Mouse (Mus musculus) liver (tissue): Measurements from ENCODE around the gene Nanos2.

Experiments
- DNase-seq: peaks from one replicate; pipeline ENCODE4 v3.0.0-alpha.2; 2020; ENCODE audit warnings: mixed read lengths

Gene Nanos2

DNA sequence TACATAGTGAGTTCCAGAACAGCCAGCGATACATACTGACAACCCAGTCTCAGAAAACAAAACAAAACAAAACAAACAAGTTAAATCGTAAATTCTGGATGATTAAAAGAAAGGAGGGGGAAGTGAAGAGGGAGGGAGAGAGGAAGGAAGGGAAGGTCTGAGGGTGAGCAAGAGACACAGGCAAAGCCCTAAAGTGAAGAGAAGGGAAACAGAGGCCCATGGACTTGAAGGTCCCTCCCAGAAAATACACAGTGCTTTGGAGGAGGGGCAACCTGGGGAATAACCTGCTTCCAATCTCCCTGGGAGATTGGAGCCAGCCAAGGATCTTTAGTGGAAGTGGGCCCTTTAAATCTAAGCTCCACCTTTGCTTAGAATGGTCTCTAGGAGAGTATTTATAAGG is at the start of gene Nanos2:
Gene Nanos2, plus strand, starts transcription at position 301 of the 400 bp plus-strand sequence.
- DNase-seq = no peak

DNA sequence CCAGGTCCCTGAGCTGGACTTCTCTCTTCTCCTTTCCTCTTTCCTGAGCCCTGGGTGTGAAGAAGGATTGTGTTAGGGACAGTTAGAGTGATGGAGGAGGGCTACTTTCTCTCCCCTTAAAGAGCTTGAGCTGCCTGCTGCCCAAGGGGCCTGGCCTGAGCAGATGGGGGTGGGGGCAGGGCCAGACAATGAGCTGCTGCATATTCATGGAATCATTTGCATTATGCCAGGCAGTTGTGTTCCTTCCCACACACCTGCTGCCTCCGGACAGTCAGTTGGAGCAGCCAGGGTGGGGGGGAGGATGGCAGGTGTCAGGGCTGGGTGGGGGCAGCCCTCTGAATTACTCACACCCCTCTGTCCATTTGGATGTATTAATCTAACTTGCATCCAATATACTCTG is 44.8 kb upstream of the Nanos2 start:
- DNase-seq = no peak

- DNase-seq = no peak
Measured at GRCm38 (mm10) chr7:18942815-18943214, 44.4 kb upstream of the Nanos2 start.

- no peak for DNase-seq
Measured at GRCm38 (mm10) chr7:18948151-18948550, 39.0 kb upstream of the Nanos2 start.

DNA sequence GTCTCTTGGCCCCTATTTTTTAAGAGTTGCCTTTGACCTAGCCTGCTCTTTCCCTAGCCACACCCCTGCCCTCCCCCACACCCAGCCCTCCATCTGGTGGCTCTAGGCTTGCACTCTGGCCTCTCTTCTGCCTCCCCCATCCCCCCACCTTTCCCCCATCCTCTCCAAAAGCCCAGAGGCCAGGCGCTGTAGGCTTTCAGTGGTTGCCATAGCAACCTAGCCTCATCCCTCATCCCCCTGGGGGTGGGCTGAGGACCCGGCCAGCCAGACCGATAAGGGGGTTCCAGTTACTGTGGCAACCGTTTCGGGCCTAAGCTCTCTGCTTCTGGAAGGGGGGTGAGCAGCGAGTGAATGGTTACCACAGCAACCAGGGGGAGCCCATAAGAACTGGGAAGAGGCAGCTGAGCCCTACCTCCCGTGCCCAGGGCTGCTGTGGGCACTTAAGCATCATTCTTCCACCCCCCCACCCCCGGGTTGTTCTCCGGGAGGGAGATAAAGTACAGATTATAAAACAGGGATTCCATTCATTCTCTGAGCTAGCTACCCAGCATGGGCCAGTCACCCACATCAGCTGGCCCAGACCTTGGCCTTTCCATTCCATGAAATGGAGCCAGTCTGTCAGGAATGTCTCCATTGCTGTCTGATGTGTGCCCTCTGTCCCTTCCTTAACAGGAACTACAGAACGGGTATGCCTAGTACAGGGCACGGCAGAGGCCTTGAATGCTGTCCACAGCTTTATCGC is 37.2 kb upstream of the Nanos2 start:
- no peak for DNase-seq

DNA sequence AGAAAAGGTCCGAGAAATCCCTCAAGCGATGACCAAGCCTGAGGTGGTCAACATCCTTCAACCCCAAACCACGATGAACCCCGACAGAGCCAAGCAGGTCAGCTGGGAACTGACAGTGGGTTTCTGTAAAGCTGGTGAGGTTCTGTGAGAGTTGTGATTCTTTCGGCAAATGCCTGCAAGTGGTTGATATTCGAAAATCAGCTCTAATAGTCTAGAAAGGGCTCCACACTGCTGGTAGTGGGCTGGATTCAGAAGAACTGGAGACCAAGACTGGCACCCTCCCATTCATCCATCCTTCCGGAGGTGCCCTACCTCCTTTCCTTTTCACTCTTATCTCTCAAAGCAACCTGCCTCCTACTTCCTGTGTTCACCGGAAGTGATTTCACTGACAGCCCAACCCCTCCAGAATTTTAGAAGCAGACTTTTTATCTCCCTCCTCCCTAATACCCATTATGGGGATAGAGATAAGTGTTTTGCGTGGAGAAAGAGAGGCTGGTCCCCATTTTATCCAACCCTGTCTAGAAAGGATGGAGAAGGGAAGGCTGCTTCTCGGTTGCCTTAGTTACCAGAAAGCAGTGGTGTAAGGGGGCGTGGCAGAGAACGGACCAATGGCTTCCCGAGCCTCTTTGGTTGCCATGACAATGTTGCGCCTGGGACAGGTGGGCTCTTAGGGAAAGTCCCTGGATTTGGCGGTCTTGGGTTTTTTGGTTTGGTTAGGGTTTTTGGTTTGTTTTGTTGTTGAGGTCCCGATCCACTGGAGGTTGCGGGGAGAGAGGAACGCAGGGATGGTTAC is 36.5 kb upstream of the Nanos2 start:
- no peak for DNase-seq

DNA sequence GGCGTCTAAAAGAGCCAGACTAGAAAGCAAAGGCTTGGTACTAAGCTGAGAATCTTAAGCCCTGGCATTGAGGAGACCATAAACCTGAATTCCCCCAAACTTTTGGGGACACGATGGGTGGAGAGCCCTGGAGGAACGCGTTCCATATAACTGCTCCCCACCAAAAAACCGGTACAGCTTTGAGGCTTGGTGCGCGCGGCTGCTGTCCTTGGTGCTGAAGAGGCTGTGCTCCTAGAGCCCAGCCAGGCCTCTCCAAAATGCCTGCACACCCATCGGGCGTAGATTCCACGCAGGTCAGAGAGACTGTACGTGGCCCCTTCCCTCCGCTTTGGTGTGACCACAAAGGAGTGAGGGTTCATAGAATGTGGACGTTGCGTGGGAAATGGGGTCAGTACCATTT is 35.8 kb upstream of the Nanos2 start:
- peak; percentile 56 for DNase-seq

DNA sequence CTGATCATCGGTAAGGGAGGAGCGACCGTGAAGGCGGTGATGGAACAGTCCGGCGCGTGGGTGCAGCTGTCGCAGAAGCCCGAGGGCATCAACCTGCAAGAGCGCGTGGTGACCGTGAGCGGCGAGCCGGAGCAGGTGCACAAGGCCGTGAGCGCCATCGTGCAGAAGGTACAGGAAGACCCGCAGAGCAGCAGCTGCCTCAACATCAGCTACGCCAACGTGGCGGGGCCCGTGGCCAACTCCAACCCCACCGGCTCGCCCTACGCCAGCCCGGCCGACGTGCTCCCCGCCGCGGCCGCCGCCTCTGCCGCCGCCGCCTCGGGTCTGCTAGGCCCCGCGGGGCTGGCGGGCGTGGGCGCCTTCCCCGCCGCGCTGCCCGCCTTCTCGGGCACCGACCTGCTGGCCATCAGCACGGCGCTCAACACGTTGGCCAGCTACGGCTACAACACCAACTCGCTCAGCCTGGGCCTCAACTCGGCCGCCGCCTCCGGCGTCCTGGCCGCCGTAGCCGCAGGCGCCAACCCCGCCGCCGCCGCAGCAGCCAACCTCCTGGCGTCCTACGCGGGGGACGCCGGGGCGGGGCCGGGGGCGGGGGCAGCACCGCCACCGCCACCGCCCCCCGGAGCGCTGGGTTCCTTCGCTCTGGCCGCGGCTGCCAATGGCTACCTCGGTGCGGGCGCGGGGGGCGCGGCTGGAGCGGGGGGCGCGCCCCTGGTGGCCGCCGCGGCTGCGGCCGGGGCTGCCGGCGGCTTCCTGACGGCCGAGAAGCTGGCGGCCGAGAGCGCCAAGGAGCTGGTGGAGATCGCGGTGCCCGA is 29.4 kb upstream of the Nanos2 start:
- peak; percentile 48 for DNase-seq

DNA sequence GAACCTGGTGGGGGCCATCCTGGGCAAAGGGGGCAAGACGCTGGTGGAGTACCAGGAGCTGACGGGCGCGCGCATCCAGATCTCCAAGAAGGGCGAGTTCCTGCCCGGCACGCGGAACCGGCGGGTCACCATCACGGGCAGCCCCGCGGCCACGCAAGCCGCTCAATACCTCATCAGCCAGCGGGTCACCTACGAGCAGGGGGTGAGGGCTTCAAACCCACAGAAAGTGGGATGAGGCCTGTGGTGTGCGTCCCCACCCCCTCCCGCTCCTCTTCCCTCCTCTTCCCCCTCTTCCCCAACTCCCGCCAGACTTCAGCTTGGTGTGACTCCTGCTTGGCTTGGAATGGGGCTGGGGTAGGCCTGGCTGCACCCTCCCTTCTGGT is 28.8 kb upstream of the Nanos2 start:
- DNase-seq = no peak

DNA sequence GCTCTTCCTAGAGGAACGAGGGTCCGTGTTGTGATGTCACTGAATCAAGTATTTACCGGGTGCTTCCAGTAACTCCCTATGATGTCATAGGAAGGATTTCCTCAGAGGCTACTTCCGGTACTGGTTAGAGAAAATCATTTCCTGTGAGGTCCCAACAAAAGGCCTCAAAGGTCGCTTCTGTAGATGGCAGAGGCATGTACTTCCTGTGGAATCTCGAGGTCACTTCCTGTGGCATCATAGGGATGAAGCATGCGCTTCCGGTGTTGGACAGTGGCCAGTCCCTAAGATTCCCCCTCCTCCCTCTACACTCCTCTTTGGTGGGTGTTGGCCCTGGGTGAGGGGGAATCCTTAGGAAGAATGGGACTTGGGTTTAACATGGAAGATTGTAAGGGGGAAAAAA is 27.8 kb upstream of the Nanos2 start:
- DNase-seq = no peak

DNA sequence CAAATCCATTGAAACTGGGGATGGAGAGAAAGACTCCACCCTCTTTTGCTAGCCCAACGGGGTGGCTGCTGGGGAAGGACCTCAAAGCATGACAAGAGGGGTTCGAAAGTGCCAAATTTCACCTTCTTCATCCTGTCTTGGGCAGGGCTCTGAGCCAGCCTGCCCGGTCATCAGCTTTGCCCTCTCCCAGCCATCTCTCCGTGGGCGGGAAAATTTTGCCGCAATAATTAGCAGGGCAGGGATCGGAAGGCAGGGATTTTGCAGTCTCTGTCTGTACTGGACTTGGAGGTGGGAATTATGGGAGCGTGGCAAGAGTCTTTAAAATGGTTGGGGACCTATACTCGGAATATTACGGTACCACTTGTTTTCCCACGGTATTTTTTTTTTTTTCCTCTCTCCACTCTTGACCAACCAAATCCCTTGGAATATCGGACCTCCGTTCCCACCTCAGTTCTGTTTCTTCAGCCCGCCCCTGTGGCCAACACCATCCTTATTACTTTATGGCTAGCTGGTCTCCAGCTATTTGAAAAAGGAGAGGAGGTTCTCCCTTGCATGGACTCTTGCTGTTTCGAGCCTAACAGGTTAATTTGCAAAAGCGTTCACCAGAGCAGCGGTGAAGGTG is 24.9 kb upstream of the Nanos2 start:
- no peak for DNase-seq

DNA sequence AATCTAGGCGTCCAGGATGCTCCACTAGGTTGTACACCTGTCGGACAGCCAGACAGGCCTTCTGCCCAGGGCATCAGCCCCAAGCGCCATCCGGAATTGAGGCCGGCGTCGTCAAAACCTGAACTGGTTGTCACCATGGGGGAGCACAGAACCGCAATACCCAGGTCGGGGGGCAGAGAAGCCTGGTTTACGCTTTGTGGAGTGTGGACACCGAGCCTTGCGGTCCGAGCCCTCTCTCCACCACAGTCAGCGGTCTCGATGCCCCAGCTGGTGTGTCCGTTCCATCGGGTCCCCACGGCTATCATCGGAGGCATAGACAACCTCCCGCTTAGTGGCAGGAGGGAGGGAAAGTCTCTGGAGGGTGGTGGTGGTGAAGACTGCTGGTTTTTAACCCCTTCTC is 24.4 kb upstream of the Nanos2 start:
- no peak for DNase-seq

- no peak for DNase-seq
Measured at GRCm38 (mm10) chr7:18963294-18963843, 23.8 kb upstream of the Nanos2 start.

DNA sequence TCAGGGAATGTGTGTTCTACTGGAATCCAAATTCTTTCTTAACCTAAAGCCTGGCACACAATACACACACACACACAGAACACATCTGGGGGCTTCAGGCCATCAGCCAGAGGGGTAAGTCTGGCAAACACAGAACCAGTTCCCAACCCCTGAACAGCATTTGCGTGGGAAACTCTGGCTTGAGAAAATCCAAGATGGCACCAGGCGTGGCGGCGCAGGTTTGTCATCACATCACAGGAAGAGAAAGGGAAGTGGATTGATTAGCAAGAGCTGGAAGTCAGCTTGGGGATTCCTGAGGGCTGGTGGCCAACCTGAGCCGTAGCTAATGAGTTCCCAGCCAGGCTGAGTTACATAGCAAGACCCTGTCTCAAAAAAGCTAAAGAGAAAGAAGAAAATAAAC is 21.9 kb upstream of the Nanos2 start:
- DNase-seq = no peak

GRCm38 (mm10) chr7:18967603-18968002 is 19.6 kb upstream of the Nanos2 start:
- DNase-seq = no peak

DNA sequence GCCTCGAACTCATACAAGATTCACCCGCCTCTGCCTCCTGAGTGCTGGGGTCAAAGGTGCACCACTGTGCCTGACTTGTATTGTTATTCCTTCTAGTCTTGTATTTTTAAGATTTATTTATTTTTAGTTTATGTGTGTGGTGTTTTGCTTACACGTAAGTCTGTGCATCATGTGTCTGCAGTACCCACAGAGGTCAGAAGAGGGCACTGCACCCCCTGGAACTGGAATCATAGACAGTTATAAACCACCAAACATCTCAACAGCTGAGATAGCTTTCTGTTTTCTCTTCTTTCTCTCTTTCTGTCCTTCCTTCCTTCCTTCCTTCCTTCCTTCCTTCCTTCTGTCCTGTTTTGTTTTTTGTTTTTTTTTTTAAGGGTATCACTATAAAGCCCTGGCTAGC is 16.2 kb upstream of the Nanos2 start:
- DNase-seq = no peak

DNA sequence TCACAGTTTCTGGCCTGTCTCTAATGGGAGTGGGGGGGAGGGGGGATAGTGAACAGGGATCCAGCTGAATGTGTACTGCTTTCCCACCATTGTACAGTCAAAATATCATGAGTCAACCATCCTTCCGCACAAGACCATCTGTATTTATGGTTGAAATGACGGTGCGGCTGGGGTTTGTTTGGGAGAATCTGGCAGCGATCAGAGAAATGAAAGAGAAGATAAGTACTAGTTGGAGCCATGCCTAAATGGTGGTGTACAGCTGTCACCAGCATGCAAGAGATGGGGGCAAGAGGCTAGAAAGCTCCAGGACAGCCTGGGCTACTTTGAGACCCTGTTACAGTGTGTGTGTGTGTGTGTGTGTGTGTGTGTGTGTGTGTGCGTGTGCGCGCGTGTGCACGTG is 8.8 kb upstream of the Nanos2 start:
- no peak for DNase-seq

- DNase-seq = no peak
Measured at GRCm38 (mm10) chr7:18986503-18986902, 697 bp upstream of the Nanos2 start.

DNA sequence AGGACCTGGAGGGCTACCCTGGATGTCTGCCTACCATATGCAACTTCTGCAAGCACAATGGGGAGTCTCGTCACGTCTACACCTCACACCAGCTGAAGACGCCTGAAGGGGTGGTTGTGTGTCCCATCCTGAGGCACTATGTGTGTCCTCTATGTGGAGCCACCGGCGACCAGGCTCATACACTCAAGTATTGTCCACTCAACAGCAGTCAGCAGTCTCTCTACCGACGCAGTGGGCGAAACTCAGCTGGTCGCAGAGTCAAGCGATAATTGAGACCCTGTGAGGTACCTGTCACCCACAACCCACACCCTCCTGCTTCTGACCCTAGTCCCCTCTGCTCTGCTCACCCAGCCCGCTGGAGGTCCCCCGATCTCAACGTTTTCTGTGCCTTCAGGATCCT is 547 bp downstream of the Nanos2 start:
- DNase-seq = no peak

- no peak for DNase-seq
Measured at GRCm38 (mm10) chr7:18988780-18989179, 1.6 kb downstream of the Nanos2 start.

DNA sequence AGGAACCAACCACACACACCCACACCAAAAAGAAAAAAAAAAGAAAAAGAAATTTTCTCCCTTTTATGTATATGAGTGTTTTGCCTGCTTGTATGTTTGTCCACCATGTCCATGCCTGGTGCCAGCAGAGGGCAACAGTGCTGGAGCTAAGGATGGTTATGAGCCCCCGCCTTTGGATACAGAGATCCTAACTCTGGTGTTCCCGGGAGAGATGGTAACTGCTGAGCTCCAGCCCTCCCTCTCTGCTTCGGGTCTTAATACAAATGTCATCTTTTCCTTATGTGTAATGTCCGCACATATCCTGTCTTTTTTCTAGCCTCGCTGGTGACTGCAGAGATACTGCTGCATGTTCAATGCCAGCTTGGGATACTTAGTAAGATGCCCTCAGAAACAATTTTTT is 2.8 kb downstream of the Nanos2 start:
- no peak for DNase-seq

- peak; percentile 97 for DNase-seq
Measured at GRCm38 (mm10) chr7:18990601-18991295, 3.5 kb downstream of the Nanos2 start, which contains the start of gene Mypop. Gene Mypop, plus strand, starts transcription at chr7:18991245.
